Mouse (Mus musculus) erythroblast, embryonic 14.5 days (primary cell): Measurements from ENCODE around the gene Aqp8.

ENCODE experiments used
- GATA1 ChIP-seq: IDR thresholded peaks from 2 replicates; pipeline ENCODE4 v1.6.1; 2012; ENCODE audit warnings: low read length, inconsistent platforms, mixed read lengths
- TAL1 ChIP-seq: IDR thresholded peaks from 3 replicates; pipeline ENCODE4 v1.6.1; 2012; ENCODE audit warnings: low read length, inconsistent platforms, mixed read lengths

- TF ChIP-seq GATA1 (no peak), TAL1 (no peak)
Measured at GRCm38 (mm10) chr7:123429624-123430410, 32.3 kb upstream of the Aqp8 start.
